Mouse (Mus musculus) common myeloid progenitor, adult 5-6 weeks (primary cell): Measurements from ENCODE around the gene 1700056E22Rik. TPM values are rescaled to one million over a fixed set of nuclear protein-coding genes. Genes with fewer than 3 reads are reported as not detected.

Experiments
- total RNA-seq: library from RNA; stranded (forward); fragments of 200-1000, 187-1606 nt; gene quantifications from 2 replicates; pipeline ENCODE4 v1.2.3, GENCODE M21; 2017

The 1700056E22Rik gene
- total RNA-seq, 1 experiment from 2014 or later, result 0.09 TPM

Other genes starting within 250 kb of the 1700056E22Rik start
- gene Dusp10, start 21.0 kb downstream of the 1700056E22Rik start, total RNA-seq, result 2.5 and 3.6 TPM in 2 replicates